ENCODE assay signal across 8 mouse cellular contexts in the genomic region with DNA sequence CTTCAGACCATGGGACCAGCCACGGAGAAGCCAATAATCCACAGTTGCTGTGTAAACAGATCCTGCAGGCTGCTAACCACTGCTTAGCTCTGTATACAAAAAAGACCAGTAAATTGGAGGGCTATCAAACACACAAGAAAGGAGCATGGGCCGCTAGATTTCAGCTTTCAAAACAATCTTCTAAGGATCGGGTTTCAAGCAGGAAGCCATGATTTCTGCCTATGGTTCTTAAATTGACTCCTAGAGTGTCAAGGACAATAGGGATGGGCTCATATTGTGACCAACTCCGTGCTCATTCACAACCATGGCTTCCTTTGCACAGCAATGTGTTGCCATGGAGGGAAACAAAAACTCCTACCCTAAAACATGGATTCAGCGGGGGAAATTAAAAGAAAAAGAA. TPM values are rescaled to one million over a fixed set of nuclear protein-coding genes. Genes with fewer than 3 reads are reported as not detected.
DNase-seq lines count a peak whose midpoint lies in the region; ATAC-seq and TF ChIP-seq lines count a peak whose summit lies in the region.

No protein-coding gene starts in this region.

- H3K9me3 ChIP-seq in liver, embryonic 13.5 days (replicated peaks): no peaks in the 10 kb centered on the region
- no peaks in the 10 kb centered on the region for H3K9me3 ChIP-seq in liver, embryonic 12.5 days (replicated peaks)
- no peaks in the 10 kb centered on the region for H3K9me3 ChIP-seq in embryonic facial prominence, embryonic 12.5 days
- H3K9me3 ChIP-seq in hindbrain, postnatal 0 days (ENCODE audit: low read length): no peaks in the 10 kb centered on the region

- intact Hi-C loops in gastrocnemius, postnatal 14 days (cut with DNase I; ENCODE audit: low total_unique reads): no loop called here

- H3K36me3 ChIP-seq in liver, embryonic 13.5 days: no peaks in the 10 kb centered on the region
- H3K36me3 ChIP-seq in liver, embryonic 12.5 days: no peaks in the 10 kb centered on the region
- H3K36me3 ChIP-seq in embryonic facial prominence, embryonic 12.5 days: peaks cover 7% of the 10 kb centered on the region
- H3K36me3 ChIP-seq in hindbrain, postnatal 0 days (ENCODE audit: insufficient read depth, low read length): no peaks in the 10 kb centered on the region; the same call in 1 of the 2 replicates

- peaks cover 55% of the 10 kb centered on the region for H3K27me3 ChIP-seq in liver, embryonic 13.5 days
- peaks cover 45% of the 10 kb centered on the region for H3K27me3 ChIP-seq in liver, embryonic 12.5 days (replicated peaks)
- no peaks in the 10 kb centered on the region for H3K27me3 ChIP-seq in embryonic facial prominence, embryonic 12.5 days
- H3K27me3 ChIP-seq in hindbrain, postnatal 0 days (ENCODE audit: insufficient read depth, low read length): no peaks in the 10 kb centered on the region

- 36% methylated on average over 5 of the region's 5 CpGs for WGBS in liver, embryonic 13.5 days (ENCODE audit: insufficient replicate concordance)
- 38% methylated on average over 5 of the region's 5 CpGs for WGBS in liver, embryonic 12.5 days (ENCODE audit: insufficient replicate concordance)
- WGBS in embryonic facial prominence, embryonic 12.5 days: 29% methylated on average over 5 of the region's 5 CpGs
- 4% methylated on average over 5 of the region's 5 CpGs for WGBS in hindbrain, postnatal 0 days

- TF ChIP-seq CTCF in hindbrain, postnatal 0 days (IDR thresholded peaks at IDR 0.05; ENCODE audit: low read depth): no peak

- DNase-seq in liver, embryonic 13.5 days: no peak
- DNase-seq in hindbrain, postnatal 0 days (ENCODE audit: low spot score): peak; percentile 29
- peak; percentile 57 for DNase-seq in naive thymus-derived CD4-positive, alpha-beta T cell, adult 2 months (ENCODE audit: low read depth)
- DNase-seq in thymus, postnatal 14 days: no peak
- no peak for DNase-seq in gastrocnemius, postnatal 14 days
- no peak for DNase-seq in layer of hippocampus, adult 8-10 months (ENCODE audit: low spot score in 2 of 2)

- no peak overlapping the region for H3K9ac ChIP-seq in liver, embryonic 13.5 days
- H3K9ac ChIP-seq in liver, embryonic 12.5 days: no peak overlapping the region
- H3K9ac ChIP-seq in embryonic facial prominence, embryonic 12.5 days: no peak overlapping the region
- peak overlapping the region; percentile 97 for H3K9ac ChIP-seq in hindbrain, postnatal 0 days (replicated peaks; ENCODE audit: low read length)

- no peak for ATAC-seq in liver, embryonic 13.5 days (ENCODE audit: low read depth)
- ATAC-seq in liver, embryonic 12.5 days: no peak
- ATAC-seq in embryonic facial prominence, embryonic 12.5 days (ENCODE audit: insufficient number of reproducible peaks, insufficient read depth, low FRiP score, low TSS enrichment): no peak
- ATAC-seq in hindbrain, postnatal 0 days: no peak

- H3K27ac ChIP-seq in liver, embryonic 13.5 days: no peak overlapping the region
- H3K27ac ChIP-seq in liver, embryonic 12.5 days: no peak overlapping the region
- H3K27ac ChIP-seq in embryonic facial prominence, embryonic 12.5 days: no peak overlapping the region
- peak overlapping the region; percentile 45 for H3K27ac ChIP-seq in hindbrain, postnatal 0 days

- no peak overlapping the region for H3K4me2 ChIP-seq in liver, embryonic 13.5 days
- H3K4me2 ChIP-seq in liver, embryonic 12.5 days: no peak overlapping the region
- peak overlapping the region; percentile 70 for H3K4me2 ChIP-seq in embryonic facial prominence, embryonic 12.5 days (replicated peaks)
- H3K4me2 ChIP-seq in hindbrain, postnatal 0 days (ENCODE audit: low read depth, low read length): peak overlapping the region; percentile 67

- 0 out of 2 replicates have a peak overlapping the region, but pooled peaks have one; percentile 3 for H3K4me3 ChIP-seq in liver, embryonic 13.5 days (replicated peaks)
- H3K4me3 ChIP-seq in liver, embryonic 12.5 days: no peak overlapping the region
- H3K4me3 ChIP-seq in embryonic facial prominence, embryonic 12.5 days: peak overlapping the region; percentile 85
- H3K4me3 ChIP-seq in hindbrain, postnatal 0 days (ENCODE audit: low read length): peak overlapping the region; percentile 92

- H3K4me1 ChIP-seq in liver, embryonic 13.5 days (replicated peaks): peaks cover 17% of the 10 kb centered on the region
- H3K4me1 ChIP-seq in liver, embryonic 12.5 days: peaks cover 15% of the 10 kb centered on the region
- peaks cover 17% of the 10 kb centered on the region; the same call in 1 of the 2 replicates for H3K4me1 ChIP-seq in embryonic facial prominence, embryonic 12.5 days
- H3K4me1 ChIP-seq in hindbrain, postnatal 0 days (ENCODE audit: insufficient read depth, low read length): 0 out of 2 replicates have a peak, but pooled peaks cover 9% of the 10 kb centered on the region

RNA-seq across cellular contexts. Expression of gene Arl4c, which starts 3.1 kb away (rescaled TPM):
- 0.79 and 0.83 TPM in 2 replicates for polyA plus RNA-seq in liver, embryonic 13.5 days (2015; fragmentation: Nextera tagmentation; extraction: Ambion mirVana)
- polyA plus RNA-seq in liver, embryonic 12.5 days (2016; fragmentation: Nextera tagmentation; extraction: Ambion mirVana): 1.8 and 2.3 TPM in 2 replicates
- polyA plus RNA-seq in embryonic facial prominence, embryonic 12.5 days (2016; fragmentation: Nextera tagmentation; extraction: Ambion mirVana): 17.5 and 17.9 TPM in 2 replicates
- total RNA-seq in hindbrain, postnatal 0 days (2014; rRNA removed): 69.3 and 83.8 TPM in 2 replicates
- polyA plus RNA-seq in hindbrain, postnatal 0 days (2015; fragmentation: Nextera tagmentation; extraction: Ambion mirVana): 33.4 and 34.7 TPM in 2 replicates
- total RNA-seq in gastrocnemius, postnatal 14 days (2021): 1 to 10 TPM; 2.0 to 3.8 TPM
- 10 to 100 TPM; 31.3 to 41.3 (median 34.3) TPM for total RNA-seq in layer of hippocampus, adult 8-10 months (2022)

Comparison
In these comparisons a context has a peak if more than half of its experiments do, and no peak if none do; other contexts are left out.
1. DNase-seq: peak in hindbrain, postnatal 0 days (single experiment) and naive thymus-derived CD4-positive, alpha-beta T cell, adult 2 months (single experiment); none in liver, embryonic 13.5 days (single experiment), thymus, postnatal 14 days (single experiment), gastrocnemius, postnatal 14 days (single experiment) and layer of hippocampus, adult 8-10 months (0 of 2).
2. H3K4me2 ChIP-seq: peak in embryonic facial prominence, embryonic 12.5 days (single experiment) and hindbrain, postnatal 0 days (single experiment); none in liver, embryonic 13.5 days (single experiment) and liver, embryonic 12.5 days (single experiment).